Mouse (Mus musculus) kidney, adult 10 weeks (tissue): ENCODE data around the gene Ms4a15. TPM values are rescaled to one million over a fixed set of nuclear protein-coding genes. Genes with fewer than 3 reads are reported as not detected.

Experiments
- polyA plus RNA-seq: library from polyadenylated mRNA; stranded (reverse); fragments of 350-450 nt; fragmentation: Illumina TruSeq; extraction: RNeasy Lipid Tissue Mini Kit (QIAGEN cat#74804); gene quantifications from one replicate; pipeline ENCODE4 v1.2.3, GENCODE M21; 2014; ENCODE audit warnings: low read depth, low replicate concordance

Ms4a15 gene
- polyA plus RNA-seq = not detected

DNA sequence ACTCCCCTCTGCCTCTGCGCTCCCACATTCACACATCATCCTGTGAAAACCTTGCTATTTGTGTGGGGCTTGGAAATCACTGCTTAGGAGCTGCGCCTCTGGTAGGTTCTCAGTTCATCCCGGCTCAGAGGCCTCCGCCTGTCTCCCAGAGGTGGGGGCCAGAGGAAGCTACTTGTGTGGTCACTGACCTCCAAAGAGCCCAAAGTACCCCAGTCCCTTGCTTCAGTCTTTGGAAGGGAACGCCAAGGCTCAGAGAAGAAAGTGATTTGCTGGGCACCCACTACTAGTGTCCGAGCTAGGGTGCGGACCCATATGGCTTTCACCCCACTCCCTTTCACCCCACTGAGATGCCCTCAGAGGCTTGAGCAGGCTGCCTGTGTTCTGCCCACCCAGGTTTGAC is at the start of gene Ms4a15:
Gene Ms4a15 (minus strand): TSS at position 101 of the 400 bp plus-strand sequence.

DNA sequence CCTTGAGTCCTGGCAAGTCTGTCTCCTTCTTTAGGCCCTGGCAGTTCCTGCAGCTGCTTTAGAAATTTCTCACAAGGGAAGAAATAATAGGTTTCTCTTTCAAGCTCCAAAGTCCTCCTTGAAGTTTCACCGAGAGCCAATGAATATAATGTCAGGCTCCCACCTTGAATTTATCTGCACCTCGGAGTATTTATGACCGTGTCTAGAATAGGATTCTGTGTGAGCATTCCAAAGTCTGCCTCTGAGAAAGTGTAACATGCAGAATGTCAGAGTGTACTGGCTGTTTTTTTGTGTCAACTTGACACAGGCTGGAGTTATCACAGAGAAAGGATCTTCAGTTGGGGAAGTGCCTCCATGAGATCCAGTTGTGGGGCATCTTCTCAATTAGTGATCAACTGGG is 24.8 kb upstream of the Ms4a15 start, which contains the start of gene Ms4a18:
Gene Ms4a18 (minus strand): TSS at position 141 of the 400 bp plus-strand sequence.

GRCm38 (mm10) chr19:10974238-10974865 is 18.7 kb downstream of the Ms4a15 start, which contains the start of gene Ms4a10:
Ms4a10 (minus strand) TSS chr19:10974670.

DNA sequence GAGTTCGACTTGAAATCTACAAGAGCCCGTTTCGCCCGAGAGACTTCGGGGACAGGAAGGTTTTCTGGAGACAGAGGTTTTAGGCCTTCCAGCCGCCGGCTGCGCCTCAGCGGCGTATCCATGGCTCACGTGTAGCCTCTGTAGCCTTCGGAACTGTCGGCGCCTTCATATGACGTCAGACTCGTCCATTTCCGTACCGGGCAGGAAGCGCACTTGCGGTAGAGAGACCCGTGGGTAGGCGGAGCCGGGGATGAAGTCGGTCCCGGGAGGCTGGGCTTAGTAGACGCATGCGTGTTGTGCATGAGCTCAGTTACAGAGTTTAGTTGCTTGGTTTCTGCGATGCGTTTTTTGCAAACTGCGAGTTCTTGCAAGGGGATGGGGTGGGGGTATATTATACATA is 43.9 kb downstream of the Ms4a15 start, which contains the start of gene Ccdc86:
Gene Ccdc86 (minus strand): TSS at position 155 of the 400 bp plus-strand sequence.

GRCm38 (mm10) chr19:10937110-10937563 is 55.9 kb downstream of the Ms4a15 start, which contains the start of gene Ptgdr2:
Ptgdr2 (plus strand) TSS chr19:10937160.

Other genes with a start within 250 kb of the Ms4a15 start
- gene Cd6, start 163.2 kb downstream of the Ms4a15 start, polyA plus RNA-seq = not detected
- 0.49 TPM for gene Slc15a3, start 153.5 kb downstream of the Ms4a15 start, polyA plus RNA-seq
- gene Tmem132a, start 123.3 kb downstream of the Ms4a15 start, polyA plus RNA-seq = 0.12 TPM
- gene Tmem109, start 111.2 kb downstream of the Ms4a15 start, polyA plus RNA-seq = 2.8 TPM
- 37.5 TPM for gene Prpf19, start 98.0 kb downstream of the Ms4a15 start, polyA plus RNA-seq
- not detected for gene Zp1, start 72.6 kb downstream of the Ms4a15 start, polyA plus RNA-seq
- gene Ptgdr2, start 56.1 kb downstream of the Ms4a15 start, polyA plus RNA-seq = not detected
- gene Ccdc86, start 44.0 kb downstream of the Ms4a15 start, polyA plus RNA-seq = 1.1 TPM
- not detected for gene Ms4a10, start 18.6 kb downstream of the Ms4a15 start, polyA plus RNA-seq
- not detected for gene Ms4a18, start 24.8 kb upstream of the Ms4a15 start, polyA plus RNA-seq
- gene Ms4a8a, start 87.9 kb upstream of the Ms4a15 start, polyA plus RNA-seq = not detected
- gene 1700017D01Rik, start 137.6 kb upstream of the Ms4a15 start, polyA plus RNA-seq = not detected
- not detected for gene 1700025F22Rik, start 172.1 kb upstream of the Ms4a15 start, polyA plus RNA-seq
- gene Ms4a13, start 203.5 kb upstream of the Ms4a15 start, polyA plus RNA-seq = not detected
- gene Ms4a12, start 239.2 kb upstream of the Ms4a15 start, polyA plus RNA-seq = not detected